Mouse (Mus musculus) right cerebral cortex, adult 2 months (tissue): ENCODE measurements around the gene Hivep1.

ENCODE experiments used
- DNase-seq, 2 experiments: peaks; one replicate each; pipeline ENCODE4 v3.0.0; 2021 to 2022; ENCODE audit warnings: low spot score in 2 of 2

The Hivep1 gene

DNA sequence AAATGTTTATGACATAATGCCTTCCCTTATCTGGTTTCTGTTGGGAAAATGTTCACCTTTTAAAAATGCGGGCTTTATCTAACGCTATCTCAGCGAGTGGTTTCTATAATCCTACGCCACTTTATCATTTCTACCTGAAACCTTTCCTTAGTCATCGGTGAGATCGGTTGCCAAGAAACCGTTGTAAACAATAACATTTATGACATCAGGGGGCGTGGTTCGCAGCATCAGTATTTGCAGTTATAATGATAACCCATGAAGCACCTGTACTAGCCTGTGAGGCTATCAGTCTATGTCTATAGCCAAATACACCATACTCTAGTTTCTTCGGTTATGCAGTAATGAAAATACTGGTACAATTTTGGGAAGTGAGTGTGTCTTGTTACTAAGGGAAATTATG is 177.0 kb downstream of the Hivep1 start:
- DNase-seq, result no peak

DNA sequence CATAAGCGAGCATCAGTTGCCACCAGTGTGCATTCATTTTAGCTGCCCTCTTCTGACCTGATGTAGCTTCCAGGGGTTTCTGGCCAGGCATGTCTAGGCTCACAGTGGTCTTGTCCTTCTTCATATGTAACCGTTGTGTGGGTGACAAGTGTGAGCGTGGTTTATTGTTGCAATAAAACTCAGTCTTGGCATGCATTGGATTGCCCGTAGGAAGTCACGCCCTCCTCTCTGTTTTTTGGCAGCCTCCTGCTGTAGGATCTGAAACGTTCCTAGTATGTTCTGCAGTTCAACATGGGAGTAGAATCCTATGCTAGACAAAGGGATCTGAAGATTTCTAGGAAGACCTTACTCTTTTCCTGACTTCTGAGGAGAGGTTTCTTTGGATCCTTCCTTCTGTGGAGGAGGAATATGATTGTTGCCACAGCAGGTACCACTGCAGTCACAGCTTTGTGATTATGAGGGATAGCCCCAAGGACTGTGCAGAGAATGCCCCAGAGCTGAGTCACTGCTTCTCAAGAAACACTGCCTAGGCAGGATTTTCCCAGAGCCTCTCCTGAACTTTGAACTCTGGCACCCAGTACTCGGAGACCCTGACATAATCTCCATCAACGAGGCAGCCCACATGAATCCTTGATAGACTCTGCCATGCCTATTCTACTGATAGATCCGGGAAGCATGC is 182.1 kb downstream of the Hivep1 start:
- DNase-seq, result no peak

- no peak for DNase-seq
Measured at GRCm38 (mm10) chr13:42238520-42238919, 186.7 kb downstream of the Hivep1 start.

- DNase-seq, result no peak
Measured at GRCm38 (mm10) chr13:42242131-42242530, 190.3 kb downstream of the Hivep1 start.
